ENCODE assay signal across 27 mouse cellular contexts in the genomic region with DNA sequence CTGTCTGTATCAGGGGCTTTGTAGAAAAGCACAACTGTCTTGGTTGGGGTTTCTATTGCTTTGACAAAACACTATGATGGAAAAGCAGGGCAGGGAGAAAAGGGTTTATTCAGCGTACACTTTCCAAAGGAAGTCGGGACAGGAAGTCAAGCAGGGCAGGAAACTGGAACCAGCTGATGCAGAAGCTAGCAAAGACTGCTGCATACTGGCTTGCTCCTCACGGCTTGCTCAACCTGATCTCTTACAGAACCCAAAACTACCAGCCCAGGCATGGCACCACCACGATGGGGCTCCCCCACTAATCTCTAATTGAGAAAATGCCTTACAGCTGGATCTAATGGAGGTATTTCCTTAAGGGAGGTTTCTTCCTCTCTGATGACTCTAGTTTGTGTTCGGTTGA. TPM values are rescaled to one million over a fixed set of nuclear protein-coding genes. Genes with fewer than 3 reads are reported as not detected.
DNase-seq lines count a peak whose midpoint lies in the region; ATAC-seq and TF ChIP-seq lines count a peak whose summit lies in the region.
"Had no signal": no experiment of that assay in that cellular context is flagged by ENCODE, and none has a peak within 500 bp of the region (broad histone marks: within the 10 kb centered on the region; RNA-seq: fewer than 3 reads in every experiment).

No protein-coding gene starts in this region.

- no peak overlapping the region for H3K27ac ChIP-seq in liver, embryonic 14.5 days
- H3K27ac ChIP-seq in liver, embryonic 12.5 days = no peak overlapping the region
- H3K27ac ChIP-seq in midbrain, embryonic 14.5 days (replicated peaks; ENCODE audit: low read depth, low read length) = no peak overlapping the region
- H3K27ac ChIP-seq: embryonic facial prominence, embryonic 13.5 days; forebrain, embryonic 12.5 days; forebrain, embryonic 15.5 days; heart, adult 2 months; heart, embryonic 10.5 days; heart, embryonic 13.5 days; hindbrain, embryonic 12.5 days; hindbrain, embryonic 15.5 days had no signal

- ATAC-seq in liver, embryonic 14.5 days (ENCODE audit: insufficient read depth) = no peak
- no peak for ATAC-seq in liver, embryonic 12.5 days
- peak; percentile 35; the same call in 1 of the 2 replicates for ATAC-seq in granulocyte monocyte progenitor cell, adult 5-6 weeks (replicated peaks; ENCODE audit: poor library complexity, severe bottlenecking)
- ATAC-seq in midbrain, embryonic 14.5 days (ENCODE audit: low FRiP score, low TSS enrichment) = no peak
- ATAC-seq: forebrain, embryonic 15.5 days; Patski had no signal

- TF ChIP-seq EP300 in liver, embryonic 14.5 days (IDR thresholded peaks at IDR 0.05; ENCODE audit: low read depth) = peak; percentile 24; the same call in 1 of the 2 replicates

- peaks cover 3 to 12% of the 10 kb centered on the region in 2 experiments for H3K4me1 ChIP-seq in liver, embryonic 14.5 days (replicated peaks; ENCODE audit: control insufficient read depth in 2 of 2, insufficient read depth in 2 of 2, low read length in 1 of 2)
- peaks cover 21% of the 10 kb centered on the region for H3K4me1 ChIP-seq in liver, embryonic 12.5 days
- peaks cover 4% of the 10 kb centered on the region for H3K4me1 ChIP-seq in midbrain, embryonic 14.5 days (ENCODE audit: control insufficient read depth, insufficient read depth, low read length)

- no peak for TF ChIP-seq CTCF in liver, embryonic 14.5 days (IDR thresholded peaks at IDR 0.05; ENCODE audit: low read depth)

- no peak overlapping the region for H3K9ac ChIP-seq in liver, embryonic 14.5 days (replicated peaks)
- H3K9ac ChIP-seq in liver, embryonic 12.5 days = no peak overlapping the region
- H3K9ac ChIP-seq in midbrain, embryonic 14.5 days (replicated peaks; ENCODE audit: low read length) = no peak overlapping the region
- H3K9ac ChIP-seq: embryonic facial prominence, embryonic 13.5 days; forebrain, embryonic 12.5 days; forebrain, embryonic 15.5 days; heart, embryonic 13.5 days; hindbrain, embryonic 12.5 days; hindbrain, embryonic 15.5 days had no signal

- no peak overlapping the region for H3ac ChIP-seq in myocyte (ENCODE audit: control insufficient read depth, insufficient read length)

- WGBS in liver, embryonic 14.5 days (ENCODE audit: insufficient replicate concordance) = 44% methylated on average over 5 of the region's 5 CpGs
- 45% methylated on average over 5 of the region's 5 CpGs for WGBS in liver, embryonic 12.5 days (ENCODE audit: insufficient replicate concordance)
- 85% methylated on average over 5 of the region's 5 CpGs for WGBS in midbrain, embryonic 14.5 days

- no peak for TF ChIP-seq POLR2A in myocyte (IDR thresholded peaks at IDR 0.05; ENCODE audit: insufficient read length, low read depth)

- H3K4me3 ChIP-seq in liver, embryonic 14.5 days (ENCODE audit: insufficient read depth in 1 of 2, low read depth in 2 of 2, low read length in 2 of 2) = no peak overlapping the region
- H3K4me3 ChIP-seq in liver, embryonic 12.5 days = no peak overlapping the region
- no peak overlapping the region for H3K4me3 ChIP-seq in myocyte
- no peak overlapping the region for H3K4me3 ChIP-seq in midbrain, embryonic 14.5 days (replicated peaks; ENCODE audit: low read depth, low read length)
- H3K4me3 ChIP-seq: embryonic facial prominence, embryonic 13.5 days; erythroblast, embryonic 14.5 days; forebrain, embryonic 12.5 days; forebrain, embryonic 15.5 days; heart, adult 2 months; heart, embryonic 10.5 days; heart, embryonic 13.5 days; hindbrain, embryonic 12.5 days; hindbrain, embryonic 15.5 days had no signal

- no peaks in the 10 kb centered on the region for H3K27me3 ChIP-seq in liver, embryonic 14.5 days (ENCODE audit: control insufficient read depth, insufficient read depth, low read length)
- no peaks in the 10 kb centered on the region for H3K27me3 ChIP-seq in liver, embryonic 12.5 days (replicated peaks)
- H3K27me3 ChIP-seq in myocyte (ENCODE audit: control insufficient read depth, insufficient read depth, insufficient read length) = no peaks in the 10 kb centered on the region
- no peaks in the 10 kb centered on the region for H3K27me3 ChIP-seq in midbrain, embryonic 14.5 days (ENCODE audit: control insufficient read depth, insufficient read depth, low read length)
- H3K27me3 ChIP-seq: CH12.LX; embryonic facial prominence, embryonic 13.5 days; forebrain, embryonic 12.5 days; forebrain, embryonic 15.5 days; heart, embryonic 13.5 days; hindbrain, embryonic 12.5 days; hindbrain, embryonic 15.5 days had no signal

- H3K79me2 ChIP-seq in myocyte (ENCODE audit: control insufficient read depth, insufficient read depth) = no peaks in the 10 kb centered on the region

- no peaks in the 10 kb centered on the region for H3K36me3 ChIP-seq in liver, embryonic 14.5 days (replicated peaks; ENCODE audit: control insufficient read depth, insufficient read depth, low read depth)
- no peaks in the 10 kb centered on the region for H3K36me3 ChIP-seq in liver, embryonic 12.5 days
- H3K36me3 ChIP-seq in myocyte (ENCODE audit: control insufficient read depth, insufficient read depth) = no peaks in the 10 kb centered on the region
- no peaks in the 10 kb centered on the region for H3K36me3 ChIP-seq in midbrain, embryonic 14.5 days (ENCODE audit: control insufficient read depth, insufficient read depth, low read length)
- H3K36me3 ChIP-seq: embryonic facial prominence, embryonic 13.5 days; forebrain, embryonic 12.5 days; forebrain, embryonic 15.5 days; G1E; heart, embryonic 10.5 days; heart, embryonic 13.5 days; hindbrain, embryonic 12.5 days; hindbrain, embryonic 15.5 days had no signal

- H3K4me2 ChIP-seq in liver, embryonic 14.5 days (ENCODE audit: low read depth) = no peak overlapping the region
- H3K4me2 ChIP-seq in liver, embryonic 12.5 days = no peak overlapping the region
- peak overlapping the region; percentile 49 for H3K4me2 ChIP-seq in myocyte (ENCODE audit: low read depth)
- no peak overlapping the region for H3K4me2 ChIP-seq in midbrain, embryonic 14.5 days (ENCODE audit: low read length)
- H3K4me2 ChIP-seq: embryonic facial prominence, embryonic 13.5 days; forebrain, embryonic 12.5 days; forebrain, embryonic 15.5 days; heart, embryonic 13.5 days; hindbrain, embryonic 12.5 days; hindbrain, embryonic 15.5 days had no signal

- H3K9me3 ChIP-seq in liver, embryonic 14.5 days (ENCODE audit: control insufficient read depth, low read length) = no peaks in the 10 kb centered on the region
- H3K9me3 ChIP-seq in liver, embryonic 12.5 days (replicated peaks) = no peaks in the 10 kb centered on the region
- no peaks in the 10 kb centered on the region for H3K9me3 ChIP-seq in midbrain, embryonic 14.5 days (ENCODE audit: control insufficient read depth, low read length)
- H3K9me3 ChIP-seq: embryonic facial prominence, embryonic 13.5 days; forebrain, embryonic 12.5 days; forebrain, embryonic 15.5 days; G1E; heart, embryonic 10.5 days; heart, embryonic 13.5 days; hindbrain, embryonic 12.5 days; hindbrain, embryonic 15.5 days had no signal

- no peak for DNase-seq in liver, embryonic 14.5 days (ENCODE audit: low read depth in 3 of 3, low spot score in 3 of 3)
- no peak for DNase-seq in midbrain, embryonic 14.5 days
- no peak for DNase-seq in right cerebral cortex, postnatal 25 days
- DNase-seq: adrenal gland, postnatal 10 days; B cell, adult 2 months; cerebellum, adult 11 months; cerebellum, adult 8-10 months; cerebellum, postnatal 10 days; cerebellum, postnatal 36 days; embryo, embryonic 11 days; gastrocnemius, postnatal 25 days; heart, adult 2 months; heart, postnatal 14 days had no signal

TF ChIP-seq in myocyte, 11 proteins besides CTCF, POLR2A, EP300 and RAD21 (continues in another document):
- TF ChIP-seq REST (IDR thresholded peaks at IDR 0.05; ENCODE audit: insufficient read depth, insufficient read length) (no peak), TCF12 (IDR thresholded peaks at IDR 0.05; ENCODE audit: insufficient read depth, poor library complexity, severe bottlenecking) (no peak)

RNA-seq across cellular contexts. Expression of a gene that starts 16.6 kb away (rescaled TPM):
- polyA plus RNA-seq in liver, embryonic 14.5 days (2012; rRNA removed) = 6.9 and 9.0 TPM in 2 replicates
- 12.7 and 15.3 TPM in 2 replicates for polyA plus RNA-seq in liver, embryonic 14.5 days (2014; fragmentation: Nextera tagmentation; extraction: Ambion mirVana)
- 22.0 and 22.2 TPM in 2 replicates for polyA plus RNA-seq in liver, embryonic 12.5 days (2016; fragmentation: Nextera tagmentation; extraction: Ambion mirVana)
- total RNA-seq in granulocyte monocyte progenitor cell, adult 5-6 weeks (2014; fragmentation: Nextera tagmentation) = 27.1 and 34.2 TPM in 2 replicates
- 26.4 and 30.3 TPM in 2 replicates for total RNA-seq in granulocyte monocyte progenitor cell, adult 5-6 weeks (2017)
- polyA plus RNA-seq in myocyte (2012; fragmentation: generic; extraction: Trizol) = 37.2 TPM
- 87.2 and 117 TPM in 2 replicates for polyA plus RNA-seq in midbrain, embryonic 14.5 days (2014; fragmentation: Nextera tagmentation; extraction: Ambion mirVana)

RNA-seq across cellular contexts. Expression of a gene that starts 17.8 kb away (rescaled TPM):
- polyA plus RNA-seq in liver, embryonic 14.5 days (2012; rRNA removed) = 5.1 and 5.5 TPM in 2 replicates
- 5.0 and 6.8 TPM in 2 replicates for polyA plus RNA-seq in liver, embryonic 14.5 days (2014; fragmentation: Nextera tagmentation; extraction: Ambion mirVana)
- 2.5 and 3.6 TPM in 2 replicates for polyA plus RNA-seq in liver, embryonic 12.5 days (2016; fragmentation: Nextera tagmentation; extraction: Ambion mirVana)
- total RNA-seq in granulocyte monocyte progenitor cell, adult 5-6 weeks (2014; fragmentation: Nextera tagmentation) = not detected in 2 replicates
- not detected in 2 replicates for total RNA-seq in granulocyte monocyte progenitor cell, adult 5-6 weeks (2017)
- polyA plus RNA-seq in myocyte (2012; fragmentation: generic; extraction: Trizol) = 29.0 TPM
- polyA plus RNA-seq in midbrain, embryonic 14.5 days (2014; fragmentation: Nextera tagmentation; extraction: Ambion mirVana) = 3.6 and 5.4 TPM in 2 replicates
- total RNA-seq: CH12.LX, G1E had no signal
- polyA plus RNA-seq: erythroblast, embryonic 14.5 days; G1E had no signal

RNA-seq across cellular contexts. Expression of a gene that starts 54.2 kb away (rescaled TPM):
- polyA plus RNA-seq in liver, embryonic 14.5 days (2012; rRNA removed) = 101 and 167 TPM in 2 replicates
- polyA plus RNA-seq in liver, embryonic 14.5 days (2014; fragmentation: Nextera tagmentation; extraction: Ambion mirVana) = 341 and 347 TPM in 2 replicates
- 472 and 504 TPM in 2 replicates for polyA plus RNA-seq in liver, embryonic 12.5 days (2016; fragmentation: Nextera tagmentation; extraction: Ambion mirVana)
- 412 and 454 TPM in 2 replicates for total RNA-seq in granulocyte monocyte progenitor cell, adult 5-6 weeks (2014; fragmentation: Nextera tagmentation)
- 535 and 555 TPM in 2 replicates for total RNA-seq in granulocyte monocyte progenitor cell, adult 5-6 weeks (2017)
- polyA plus RNA-seq in myocyte (2012; fragmentation: generic; extraction: Trizol) = 521 TPM
- polyA plus RNA-seq in midbrain, embryonic 14.5 days (2014; fragmentation: Nextera tagmentation; extraction: Ambion mirVana) = 520 and 567 TPM in 2 replicates

RNA-seq across cellular contexts. Expression of a gene that starts 54.2 kb away (rescaled TPM):
- polyA plus RNA-seq in liver, embryonic 14.5 days (2012; rRNA removed) = 4.8 and 6.7 TPM in 2 replicates
- polyA plus RNA-seq in liver, embryonic 14.5 days (2014; fragmentation: Nextera tagmentation; extraction: Ambion mirVana) = 7.9 and 9.0 TPM in 2 replicates
- polyA plus RNA-seq in liver, embryonic 12.5 days (2016; fragmentation: Nextera tagmentation; extraction: Ambion mirVana) = 10.0 and 10.6 TPM in 2 replicates
- 8.6 and 13.0 TPM in 2 replicates for total RNA-seq in granulocyte monocyte progenitor cell, adult 5-6 weeks (2014; fragmentation: Nextera tagmentation)
- 7.7 and 11.1 TPM in 2 replicates for total RNA-seq in granulocyte monocyte progenitor cell, adult 5-6 weeks (2017)
- 37.8 TPM for polyA plus RNA-seq in myocyte (2012; fragmentation: generic; extraction: Trizol)
- 9.5 and 10.0 TPM in 2 replicates for polyA plus RNA-seq in midbrain, embryonic 14.5 days (2014; fragmentation: Nextera tagmentation; extraction: Ambion mirVana)
